Mouse (Mus musculus) spleen, postnatal 14 days (tissue): Measurements from ENCODE around the gene BC035947.
"Not testable (repeated sequence)": the region's sequence is repeated elsewhere in the genome, so short reads cannot be mapped to it uniquely, and the experiment has no call there.

Experiments used
- DNase-seq, 2 experiments: peaks; one replicate each; pipeline ENCODE4 v3.0.0; 2021 to 2022; ENCODE audit warnings: low spot score in 2 of 2

The BC035947 gene

GRCm38 (mm10) chr1:78511621-78512160, at the start of gene BC035947:
TSS of gene BC035947 (minus strand) at chr1:78512158.
- no peak for DNase-seq

GRCm38 (mm10) chr1:78554012-78554666, 42.2 kb upstream of the BC035947 start:
- DNase-seq = no peak

GRCm38 (mm10) chr1:78548961-78549360, 37.0 kb upstream of the BC035947 start:
- DNase-seq = no peak

GRCm38 (mm10) chr1:78546258-78546657, 34.3 kb upstream of the BC035947 start:
- DNase-seq = no peak

- DNase-seq = not testable (repeated sequence)
Measured at GRCm38 (mm10) chr1:78543631-78544030, 31.7 kb upstream of the BC035947 start.

DNA sequence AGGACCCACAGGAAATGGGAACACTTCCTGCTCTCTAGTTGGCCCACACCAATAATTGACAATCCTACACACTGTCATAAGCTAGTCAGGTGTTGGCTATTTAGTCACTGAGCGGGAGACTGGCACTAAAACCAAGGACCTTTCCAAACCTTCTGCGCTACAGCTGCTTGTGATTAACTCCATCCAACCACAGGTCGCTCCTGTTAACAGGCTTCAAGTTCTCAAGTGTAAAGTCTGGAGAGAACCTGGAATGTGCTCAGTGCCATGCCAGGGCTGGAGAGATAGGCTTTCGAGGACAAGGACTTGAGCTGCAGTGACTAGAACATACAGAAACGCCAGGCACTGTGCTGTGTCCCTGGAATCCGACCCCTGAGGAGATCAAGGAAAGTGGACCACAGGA, 27.2 kb upstream of the BC035947 start:
- no peak for DNase-seq

DNA sequence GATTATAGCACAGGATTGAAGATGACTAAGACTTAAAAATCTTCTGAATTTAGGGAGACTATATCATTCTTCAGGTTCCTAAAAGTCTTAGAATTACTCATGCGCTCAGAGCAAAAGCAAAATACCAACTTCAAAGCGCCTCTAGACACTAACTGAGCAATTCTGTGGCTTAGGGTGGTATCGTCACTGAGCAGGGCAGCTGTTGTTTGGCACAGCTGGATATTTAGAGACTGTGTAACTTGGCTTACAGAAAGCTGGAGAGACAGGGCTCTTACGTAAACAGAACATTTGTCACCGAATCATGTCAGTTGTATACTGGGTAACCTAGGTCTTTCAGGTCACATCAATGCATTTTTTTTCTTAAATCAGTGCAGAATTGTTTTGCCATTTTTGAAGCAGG, 26.4 kb upstream of the BC035947 start:
- no peak for DNase-seq

DNA sequence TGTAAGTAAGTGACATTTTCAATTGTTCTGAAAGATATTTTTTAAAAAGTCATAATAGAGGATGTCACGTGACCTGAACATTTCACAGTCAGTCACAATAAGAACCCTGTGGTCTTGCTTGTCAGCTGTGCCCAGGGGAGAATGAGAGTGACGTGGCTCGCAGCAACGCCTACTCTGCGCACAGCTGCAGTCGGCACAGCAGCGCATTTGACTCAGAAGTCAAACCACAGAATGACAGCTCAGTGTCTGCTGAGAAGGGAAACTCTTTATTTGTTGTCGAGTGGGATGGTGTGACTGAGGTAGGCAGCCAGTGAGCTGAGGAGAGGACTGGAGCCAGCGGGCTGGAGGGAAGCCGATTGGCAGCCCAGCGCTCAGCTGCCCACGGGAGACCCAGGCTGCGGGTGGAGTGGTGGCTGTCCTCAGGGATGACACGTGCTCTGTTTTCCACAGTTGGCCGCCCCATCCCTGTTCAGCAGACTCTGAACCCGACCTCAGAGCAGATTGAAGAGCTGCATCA, 25.6 kb upstream of the BC035947 start:
- DNase-seq = peak; percentile 21 to 51

DNA sequence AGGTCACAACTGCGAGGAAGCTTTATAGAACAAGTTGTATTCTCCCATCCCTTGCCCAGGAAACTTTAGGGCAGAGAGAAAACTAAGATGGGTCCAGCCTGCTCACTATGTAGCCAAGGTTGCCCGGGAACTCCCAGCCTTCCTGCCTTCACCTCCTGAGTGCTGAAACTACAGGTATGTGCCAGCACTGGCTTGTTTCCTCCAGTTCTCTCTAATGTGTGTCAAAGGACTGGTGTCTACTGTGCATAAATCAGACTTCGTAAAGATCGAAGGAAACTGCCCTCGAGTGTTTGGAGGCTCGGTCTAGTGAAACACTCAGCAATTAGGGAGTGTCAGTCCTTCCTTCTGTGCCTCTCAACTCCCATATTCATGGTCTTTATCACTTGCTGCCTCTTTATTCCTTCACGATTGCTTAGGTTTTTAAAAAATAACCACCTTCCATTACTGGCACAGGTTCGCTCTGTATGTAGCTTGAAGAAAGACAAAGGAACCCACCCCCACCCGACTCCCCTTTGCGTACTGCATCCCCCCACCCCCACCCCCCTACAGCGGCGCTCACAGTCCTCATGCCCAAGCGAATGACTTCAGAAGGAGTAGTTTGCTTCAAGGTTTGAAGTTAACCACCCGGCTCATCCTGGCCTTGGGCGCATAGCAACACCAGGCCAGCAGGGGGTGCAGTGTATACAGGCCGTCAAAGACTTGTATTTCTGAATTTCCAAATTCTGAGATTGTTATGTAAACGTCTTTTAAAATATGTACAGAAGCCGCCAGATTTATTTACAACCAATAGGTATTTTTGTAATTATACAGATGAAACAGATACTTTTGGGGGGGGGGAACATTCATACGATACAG, 24.6 kb upstream of the BC035947 start:
- peak; percentile 16 to 62 for DNase-seq

- DNase-seq = no peak
Measured at GRCm38 (mm10) chr1:78534428-78535150, 22.6 kb upstream of the BC035947 start.

DNA sequence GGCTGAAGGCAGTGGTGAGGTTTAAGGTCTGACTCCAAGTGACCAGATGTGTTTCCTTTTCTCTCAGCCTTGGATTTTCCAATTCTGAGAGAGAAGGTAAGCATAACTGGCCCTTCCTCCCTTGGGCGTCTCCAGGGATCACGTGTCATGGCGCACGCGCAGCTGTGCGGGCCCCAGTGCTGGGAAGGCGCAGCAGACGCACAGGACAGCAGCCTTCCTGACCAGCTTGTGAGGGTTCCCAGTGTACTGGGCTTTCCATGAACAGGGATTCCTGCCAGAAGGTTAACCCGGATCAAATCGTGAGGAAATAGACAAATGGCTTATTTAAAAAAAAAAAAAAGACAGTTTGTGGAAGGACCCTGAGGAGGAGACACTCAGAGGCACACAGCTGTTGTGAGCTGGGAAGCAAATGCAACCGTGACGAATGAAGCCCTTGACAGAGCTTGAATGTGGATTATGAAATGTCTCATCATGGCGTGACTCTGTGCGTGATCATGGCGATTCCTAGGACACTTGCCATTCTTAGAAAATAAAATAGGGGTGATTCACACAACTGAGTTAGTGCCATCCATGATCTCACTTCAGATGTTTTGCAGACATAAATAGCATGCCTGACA, 20.3 kb upstream of the BC035947 start:
- no peak for DNase-seq

DNA sequence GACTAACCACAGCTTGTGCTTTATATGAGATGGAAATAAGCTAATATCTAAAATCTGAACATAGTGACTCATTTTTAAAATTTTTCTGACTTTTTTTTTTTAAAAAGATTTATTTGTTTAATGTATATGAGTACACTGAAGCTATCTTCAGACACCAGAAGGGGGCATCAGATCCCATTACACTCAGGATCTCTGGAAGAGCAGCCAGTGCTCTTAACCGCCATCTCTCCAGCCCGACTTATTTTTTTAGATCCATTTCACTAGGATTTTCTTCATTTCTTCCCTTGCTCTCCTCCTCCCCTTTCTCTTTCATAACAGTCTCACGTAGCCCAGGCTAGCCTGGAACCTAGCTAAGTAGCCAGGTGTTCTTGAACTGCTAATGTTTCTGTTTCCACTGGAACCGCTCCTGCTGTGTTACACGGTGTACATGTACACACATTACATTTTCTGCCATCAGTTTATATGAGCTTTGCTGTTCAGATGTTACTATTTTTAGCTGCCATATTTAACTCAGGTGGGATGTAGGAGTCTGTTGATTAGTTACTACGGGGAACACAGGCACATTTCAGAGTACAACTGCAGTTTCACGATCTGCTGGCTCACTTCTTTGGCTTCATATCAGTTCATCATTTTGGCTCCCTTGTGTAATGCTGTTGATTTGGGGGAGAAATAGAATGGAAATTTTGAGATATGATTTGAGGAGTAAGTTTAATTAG, 18.7 kb upstream of the BC035947 start:
- DNase-seq = no peak

DNA sequence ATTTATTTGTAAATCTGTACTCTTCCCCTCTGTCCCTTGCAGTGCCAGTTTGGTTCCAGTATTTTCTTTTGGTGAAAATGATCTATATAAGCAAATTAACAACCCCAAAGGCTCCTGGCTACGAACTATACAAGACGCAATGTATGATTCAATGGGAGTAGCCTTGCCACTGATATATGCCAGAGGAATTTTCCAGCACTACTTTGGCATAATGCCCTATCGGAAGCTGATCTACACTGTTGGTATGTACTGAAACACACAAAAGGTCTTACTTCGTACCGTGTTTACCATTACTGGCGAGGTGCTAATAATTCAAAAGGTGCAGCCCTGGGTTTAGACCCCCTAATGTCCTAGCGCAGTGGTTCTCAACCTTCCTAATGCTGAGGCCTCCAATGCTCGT, 17.1 kb upstream of the BC035947 start:
- no peak for DNase-seq

DNA sequence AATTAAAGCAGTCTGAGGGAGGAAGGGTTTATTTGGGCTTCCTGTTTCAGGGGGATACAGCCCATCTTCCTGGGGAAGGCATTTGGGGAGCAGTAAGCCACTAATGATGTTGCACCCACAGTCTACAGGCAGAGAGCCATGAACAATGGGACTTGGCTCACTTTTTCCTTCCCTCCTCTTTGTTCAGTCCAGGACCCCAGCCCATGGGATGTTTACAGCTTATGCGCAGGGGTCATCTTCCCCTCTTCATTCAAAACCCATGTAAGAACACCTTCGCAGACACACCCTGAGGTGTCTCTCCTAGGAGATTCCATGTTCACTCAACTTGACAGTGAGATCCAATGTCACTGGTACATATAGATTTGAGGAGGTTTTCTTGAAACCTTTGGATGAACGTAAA, 16.4 kb upstream of the BC035947 start:
- DNase-seq = no peak

- peak in 1 of 2 experiments; percentile 26 for DNase-seq
Measured at GRCm38 (mm10) chr1:78525189-78525886, 13.4 kb upstream of the BC035947 start.

GRCm38 (mm10) chr1:78518907-78519306, 6.9 kb upstream of the BC035947 start:
- no peak for DNase-seq

DNA sequence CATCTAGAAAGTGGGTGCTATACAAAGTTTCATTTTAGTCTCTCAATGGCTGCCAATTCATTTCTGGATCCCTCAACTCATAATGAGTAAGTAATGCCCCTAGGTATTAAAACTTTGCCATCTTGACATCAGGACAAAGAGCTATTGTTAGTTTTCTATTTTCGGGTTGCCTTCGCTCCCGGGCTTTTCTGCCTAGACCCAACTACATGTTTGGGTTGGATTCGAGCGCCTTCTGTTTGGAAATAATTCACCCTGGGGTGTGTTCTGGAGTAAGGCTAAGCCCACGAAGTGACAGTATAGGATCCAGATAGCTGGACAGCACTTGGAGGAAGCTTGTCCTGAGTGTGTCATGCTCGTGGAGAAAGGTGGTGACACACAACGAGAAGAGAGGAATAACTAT, 798 bp upstream of the BC035947 start:
- DNase-seq = no peak

DNA sequence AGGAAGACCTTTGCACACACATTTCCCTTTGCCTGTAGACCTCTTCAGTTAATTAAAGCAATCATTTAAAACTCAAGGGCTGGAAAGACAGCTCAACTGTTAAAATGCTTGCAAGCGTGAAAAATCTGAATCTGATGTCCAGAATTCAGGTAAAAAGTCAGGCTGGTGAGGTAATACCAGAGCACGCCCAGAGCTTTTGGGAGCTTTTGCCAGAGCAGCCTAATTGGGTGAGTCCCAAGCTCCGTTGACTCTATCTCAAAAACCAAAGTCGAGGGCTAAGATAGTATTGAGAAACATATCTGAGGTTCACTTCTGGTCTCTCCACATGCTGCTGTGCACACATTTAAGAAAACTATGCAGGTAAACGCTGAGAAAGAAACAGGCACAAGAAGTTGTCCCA, 1.1 kb downstream of the BC035947 start, which contains the start of gene Mogat1:
Gene Mogat1, plus strand, starts transcription at position 130 of the 400 bp plus-strand sequence.
- no peak for DNase-seq

- no peak for DNase-seq
Measured at GRCm38 (mm10) chr1:78507137-78507536, 4.8 kb downstream of the BC035947 start.

- DNase-seq = no peak
Measured at GRCm38 (mm10) chr1:78502527-78502926, 9.4 kb downstream of the BC035947 start.
